Mouse (Mus musculus) mammary gland, adult 2 months (tissue): Measurements from ENCODE around the gene Nt5c3. TPM values are rescaled to one million over a fixed set of nuclear protein-coding genes. Genes with fewer than 3 reads are reported as not detected.

Experiments used
- polyA plus RNA-seq: library from polyadenylated mRNA; depleted of rRNA; stranded (reverse); fragments of >200 nt; gene quantifications from 2 replicates; pipeline ENCODE4 v1.2.3, GENCODE M21; 2012; ENCODE audit warnings: low replicate concordance; rRNA removed

Nt5c3 gene
- 5.2 and 6.1 TPM in 2 replicates for polyA plus RNA-seq

GRCm38 (mm10) chr6:56923726-56924707, at the start of gene Nt5c3, which contains the start of gene Vmn1r4:
Gene Nt5c3, minus strand, starts transcription at chr6:56923932.
Gene Vmn1r4, plus strand, starts transcription at chr6:56924015.

GRCm38 (mm10) chr6:56969973-56970372, 46.2 kb upstream of the Nt5c3 start, which contains the start of gene Vmn1r5:
Gene Vmn1r5, plus strand, starts transcription at chr6:56970273.

Other genes with a start within 250 kb of the Nt5c3 start
- gene Lsm5, start 219.2 kb downstream of the Nt5c3 start, polyA plus RNA-seq = 1.3 and 1.9 TPM in 2 replicates
- gene Avl9, start 209.0 kb downstream of the Nt5c3 start, polyA plus RNA-seq = 5.4 and 6.8 TPM in 2 replicates
- 6.4 and 11.8 TPM in 2 replicates for gene Kbtbd2, start 126.1 kb downstream of the Nt5c3 start, polyA plus RNA-seq
- 69.0 and 78.8 TPM in 2 replicates for gene Fkbp9, start 91.9 kb downstream of the Nt5c3 start, polyA plus RNA-seq
- gene Vmn1r4, start 83 bp upstream of the Nt5c3 start, polyA plus RNA-seq = 0.06 TPM in 1 of 2 replicates, not detected in the other
- gene Vmn1r5, start 46.3 kb upstream of the Nt5c3 start, polyA plus RNA-seq = not detected in 2 replicates
- not detected in 2 replicates for gene Vmn1r6, start 73.3 kb upstream of the Nt5c3 start, polyA plus RNA-seq
- not detected in 2 replicates for gene Vmn1r7, start 101.4 kb upstream of the Nt5c3 start, polyA plus RNA-seq
- gene Vmn1r8, start 108.4 kb upstream of the Nt5c3 start, polyA plus RNA-seq = not detected in 2 replicates
- not detected in 2 replicates for gene Vmn1r9, start 142.9 kb upstream of the Nt5c3 start, polyA plus RNA-seq
- not detected in 2 replicates for gene Vmn1r10, start 185.5 kb upstream of the Nt5c3 start, polyA plus RNA-seq
- gene Vmn1r11, start 209.5 kb upstream of the Nt5c3 start, polyA plus RNA-seq = not detected in 2 replicates
- not detected in 2 replicates for gene Vmn1r12, start 233.0 kb upstream of the Nt5c3 start, polyA plus RNA-seq